Mouse (Mus musculus) heart, adult 9 months (tissue): ENCODE measurements around the gene Tor1aip2.

Source experiments
- DNase-seq, 2 experiments: peaks; one replicate each; pipeline ENCODE4 v3.0.0; 2022; ENCODE audit warnings: low spot score in 2 of 2

The Tor1aip2 gene

DNA sequence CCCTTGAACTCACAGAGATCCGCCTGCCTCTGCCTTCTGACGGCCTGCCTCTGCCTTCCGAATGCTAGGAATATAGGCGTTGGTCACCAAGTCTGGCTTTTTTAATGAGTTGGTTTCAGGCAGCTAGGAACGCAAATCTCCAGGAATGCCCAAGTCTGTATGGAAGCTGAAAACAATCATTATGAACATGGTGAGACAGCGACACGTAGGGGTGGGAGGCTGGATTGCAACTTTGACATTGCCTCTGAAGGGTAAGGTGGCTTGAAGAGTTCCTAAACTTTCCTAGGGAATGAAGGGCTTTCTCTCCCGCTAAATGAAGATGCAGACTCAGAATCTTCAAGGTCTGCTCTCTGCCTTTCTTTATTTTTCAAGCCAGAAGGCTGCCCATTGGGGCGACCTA is 75.9 kb downstream of the Tor1aip2 start:
- DNase-seq, result no peak

DNA sequence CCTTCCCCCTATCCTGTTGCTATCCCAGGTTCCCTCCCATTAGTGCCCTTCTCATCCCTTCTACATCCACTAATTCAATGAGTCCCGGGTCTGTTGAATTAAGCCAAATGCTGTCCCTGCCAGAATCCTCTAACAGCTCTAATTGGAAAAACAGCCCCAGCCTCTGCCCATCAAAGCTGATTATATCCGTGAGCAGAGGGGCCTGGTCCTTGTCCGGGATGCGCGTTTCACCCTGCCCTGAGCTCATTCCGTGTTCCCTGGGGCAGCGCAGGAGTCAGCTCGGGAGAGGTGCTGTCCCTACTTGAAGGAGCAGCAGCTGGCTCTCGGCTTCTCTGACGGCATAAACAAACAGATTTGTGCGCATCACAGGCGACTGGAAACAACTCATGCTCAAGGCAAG is 76.5 kb downstream of the Tor1aip2 start:
- DNase-seq, result no peak

DNA sequence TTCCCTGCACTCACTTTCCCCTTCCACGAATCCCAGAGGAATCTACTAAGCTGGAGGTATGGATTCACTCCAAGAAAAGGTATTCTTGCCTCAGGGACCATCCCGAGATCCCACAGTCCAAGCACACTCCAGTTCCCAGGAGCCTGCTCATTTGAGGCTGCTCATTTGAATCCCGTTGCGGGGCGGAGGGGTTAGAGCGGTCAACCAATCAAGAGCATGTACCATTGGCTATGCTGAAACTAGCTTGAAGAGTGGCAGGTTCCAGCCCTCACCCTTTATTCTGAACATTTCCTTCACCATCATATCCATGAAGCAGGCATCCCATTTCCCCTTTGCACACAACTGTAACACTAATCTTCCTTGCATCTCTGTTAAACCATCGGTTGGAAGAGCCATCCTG is 76.9 kb downstream of the Tor1aip2 start:
- no peak for DNase-seq

DNA sequence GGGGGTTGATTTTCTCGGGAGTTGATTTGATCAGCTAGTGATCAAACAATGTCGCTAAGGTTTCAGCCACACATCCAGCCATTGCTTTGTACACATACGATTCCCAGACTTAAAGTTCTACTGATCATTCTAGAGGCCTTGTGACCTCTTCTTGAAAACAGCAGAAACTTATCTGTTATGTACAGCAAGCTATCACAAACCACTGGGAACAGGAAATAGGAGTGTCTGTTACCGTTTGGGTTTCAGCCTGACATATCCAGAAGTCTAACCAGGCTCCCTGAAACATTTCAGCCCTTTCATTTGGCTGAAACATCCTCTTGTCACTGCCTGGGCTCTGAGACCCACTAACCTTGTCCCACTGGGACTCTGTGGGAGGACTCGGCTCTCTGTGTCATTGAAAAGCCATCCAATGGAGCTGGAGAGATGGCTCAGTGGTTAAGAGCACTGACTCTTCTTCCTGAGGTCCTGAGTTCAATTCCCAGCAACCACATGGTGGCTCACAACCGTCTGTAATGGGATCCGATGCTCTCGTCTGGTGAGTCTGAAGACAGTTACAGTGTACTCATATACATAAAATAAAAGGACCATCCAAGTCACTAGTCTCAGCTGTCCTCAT is 78.8 kb downstream of the Tor1aip2 start:
- DNase-seq, result no peak

DNA sequence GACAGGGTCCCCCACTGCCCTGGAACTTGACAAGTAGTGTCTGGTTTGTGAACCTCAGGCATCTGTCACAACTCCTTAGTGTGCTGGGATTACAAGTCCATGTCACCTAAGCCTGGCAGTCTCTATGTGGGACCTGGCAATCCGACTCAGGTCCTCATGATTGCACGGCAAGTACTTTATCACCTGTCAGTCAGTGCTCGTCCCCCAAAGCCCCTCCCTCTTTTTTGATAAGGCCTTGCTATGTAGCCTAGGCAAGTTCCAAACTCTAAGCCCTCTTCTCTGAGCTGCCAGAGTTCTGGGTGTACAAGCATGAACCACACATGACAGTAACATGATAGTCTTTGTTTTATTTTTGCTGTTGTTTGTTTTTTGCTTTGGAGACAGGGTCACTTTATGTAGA is 81.6 kb downstream of the Tor1aip2 start:
- DNase-seq, result no peak
